Mouse (Mus musculus) liver, adult 10 weeks (tissue): Measurements from ENCODE around the gene Espnl. TPM values are rescaled to one million over a fixed set of nuclear protein-coding genes. Genes with fewer than 3 reads are reported as not detected.

Source experiments
- polyA plus RNA-seq: library from polyadenylated mRNA; stranded (reverse); fragments of 350-450 nt; fragmentation: Illumina TruSeq; extraction: RNeasy Lipid Tissue Mini Kit (QIAGEN cat#74804); gene quantifications from one replicate; pipeline ENCODE4 v1.2.3, GENCODE M21; 2014; ENCODE audit warnings: low read depth, low replicate concordance

Espnl gene
- polyA plus RNA-seq: not detected

GRCm38 (mm10) chr1:91321760-91322438 lies at the start of gene Espnl:
Gene Espnl, plus strand, starts transcription at chr1:91322075.

GRCm38 (mm10) chr1:91297799-91298744 lies 23.8 kb upstream of the Espnl start, which contains the start of gene Scly:
Gene Scly, plus strand, starts transcription at chr1:91298338.

GRCm38 (mm10) chr1:91350841-91351240 lies 29.0 kb downstream of the Espnl start, which contains the start of gene Klhl30:
Gene Klhl30, plus strand, starts transcription at chr1:91351016.

GRCm38 (mm10) chr1:91366215-91367108 lies 44.6 kb downstream of the Espnl start, which contains the start of gene Erfe:
Gene Erfe, plus strand, starts transcription at chr1:91366430.

Other genes with a start within 250 kb of the Espnl start
- not detected for gene Rbm44, start 177.0 kb upstream of the Espnl start, polyA plus RNA-seq
- 0.48 TPM for gene Ramp1, start 142.3 kb upstream of the Espnl start, polyA plus RNA-seq
- gene Ube2f, start 71.8 kb upstream of the Espnl start, polyA plus RNA-seq: 75.9 TPM
- 51.4 TPM for gene Scly, start 23.7 kb upstream of the Espnl start, polyA plus RNA-seq
- not detected for gene Klhl30, start 28.9 kb downstream of the Espnl start, polyA plus RNA-seq
- gene Erfe, start 44.4 kb downstream of the Espnl start, polyA plus RNA-seq: not detected
- 19.5 TPM for gene Ilkap, start 76.7 kb downstream of the Espnl start, polyA plus RNA-seq
- 4.1 TPM for gene Hes6, start 92.0 kb downstream of the Espnl start, polyA plus RNA-seq
- gene Per2, start 137.2 kb downstream of the Espnl start, polyA plus RNA-seq: 1.9 TPM
- gene Traf3ip1, start 172.6 kb downstream of the Espnl start, polyA plus RNA-seq: 2.5 TPM
- gene Asb1, start 218.5 kb downstream of the Espnl start, polyA plus RNA-seq: 2.3 TPM